Comparison of ENCODE assay signal across 8 mouse cellular contexts in the genomic region with DNA sequence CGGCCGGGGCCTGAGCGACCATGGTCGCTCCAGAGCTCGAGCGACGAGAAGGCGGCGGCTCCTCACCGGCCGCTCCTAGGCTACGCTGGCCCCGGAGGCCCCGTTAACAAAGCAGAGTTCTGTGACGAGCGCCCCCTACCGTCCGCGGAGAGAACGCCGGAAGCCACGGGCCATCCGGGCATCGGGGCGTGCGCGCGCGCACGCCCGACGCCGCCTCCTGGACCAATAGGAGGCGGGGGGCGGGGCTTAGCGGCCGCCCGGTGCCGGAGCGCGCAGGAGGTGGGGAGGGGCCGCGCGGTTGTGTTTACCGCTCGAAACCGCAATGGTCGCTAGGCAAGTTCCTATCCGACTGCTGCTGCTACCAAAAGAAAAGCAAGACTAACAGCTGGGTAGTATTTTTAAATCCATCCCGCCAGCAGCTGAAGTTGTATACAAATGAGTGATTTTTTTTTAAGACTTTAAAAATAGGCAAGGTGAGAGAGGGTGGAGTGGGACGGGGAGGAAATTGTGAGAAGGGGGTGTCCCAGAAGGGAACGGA. TPM values are rescaled to one million over a fixed set of nuclear protein-coding genes. Genes with fewer than 3 reads are reported as not detected.
A peak's percentile ranks its signal among the peaks of the same experiment; 100 is the strongest.
DNase-seq lines count a peak whose midpoint lies in the region; ATAC-seq and TF ChIP-seq lines count a peak whose summit lies in the region.

Gene Mdm2 (minus strand): TSS at position 155 of the 538 bp plus-strand sequence.

- TF ChIP-seq POLR2A in ES-Bruce4 (IDR thresholded peaks at IDR 0.05; ENCODE audit: insufficient read depth, low read length), result peak; percentile 69
- peak; percentile 72 for TF ChIP-seq POLR2A in lung, adult 2 months (IDR thresholded peaks at IDR 0.05; ENCODE audit: borderline replicate concordance, extremely low read depth, low read depth, low read length)

- no peak for TF ChIP-seq EP300 in ES-Bruce4 (IDR thresholded peaks at IDR 0.05; ENCODE audit: insufficient read depth, low read depth, low read length)

- intact Hi-C loops in heart, postnatal 25 days (cut with DNase I), result loop anchor here (2.0 kb wide), 1 partner anchor 34 kb away; no protein-coding TSS in a partner anchor

- H3K27me3 ChIP-seq in ES-Bruce4 (ENCODE audit: control insufficient read depth, insufficient read depth, low read length, poor library complexity, severe bottlenecking), result no peaks in the 10 kb centered on the region
- no peaks in the 10 kb centered on the region for H3K27me3 ChIP-seq in forebrain, embryonic 15.5 days

- peak within 1 kb of the TSS; percentile 64 for H3K4me2 ChIP-seq in forebrain, embryonic 15.5 days (replicated peaks)

- DNase-seq in cerebellum, adult 11 months, result peak; percentile 96
- peak; percentile 84 for DNase-seq in heart, postnatal 25 days (ENCODE audit: low spot score)
- peak; percentile 83 to 98 for DNase-seq in layer of hippocampus, adult 18-20 months (ENCODE audit: low spot score in 2 of 2)
- DNase-seq in lung, adult 2 months, result peak; percentile 95
- peak; percentile 89 to 90 for DNase-seq in thymus, adult 18-20 months

- peak; percentile 58 for TF ChIP-seq CTCF in ES-Bruce4 (IDR thresholded peaks at IDR 0.05; ENCODE audit: low read depth, low read length)
- TF ChIP-seq CTCF in lung, adult 2 months (IDR thresholded peaks at IDR 0.05; ENCODE audit: insufficient read depth, low read length), result peak; percentile 37; the same call in 1 of the 2 replicates

- peak; percentile 95 for ATAC-seq in forebrain, embryonic 15.5 days (replicated peaks)
- ATAC-seq in neutrophil, adult 5-6 weeks (ENCODE audit: extremely low read depth, insufficient number of reproducible peaks, low FRiP score, poor library complexity, severe bottlenecking), result peak; percentile 89

- under 1% methylated on average over 52 of the region's 52 CpGs for WGBS in forebrain, embryonic 15.5 days
- under 1% methylated on average over 51 of the region's 52 CpGs for WGBS in lung, adult 2 months

- H3K4me3 ChIP-seq in ES-Bruce4 (ENCODE audit: low read depth, low read length), result peak within 1 kb of the TSS; percentile 94
- peak within 1 kb of the TSS; percentile 99 for H3K4me3 ChIP-seq in forebrain, embryonic 15.5 days
- peak within 1 kb of the TSS; percentile 88 for H3K4me3 ChIP-seq in lung, adult 2 months (replicated peaks; ENCODE audit: extremely low read depth, low read depth, low read length)

- H3K4me1 ChIP-seq in ES-Bruce4 (ENCODE audit: control insufficient read depth, insufficient read depth, low read length), result peaks cover 2% of the 10 kb centered on the region
- peaks cover 27% of the 10 kb centered on the region for H3K4me1 ChIP-seq in forebrain, embryonic 15.5 days
- H3K4me1 ChIP-seq in lung, adult 2 months (ENCODE audit: control insufficient read depth, insufficient read depth, low read length), result peaks cover 7% of the 10 kb centered on the region

- peaks cover 32% of the 10 kb centered on the region for H3K36me3 ChIP-seq in ES-Bruce4 (ENCODE audit: control insufficient read depth, insufficient read depth, low read length, poor library complexity, severe bottlenecking)
- H3K36me3 ChIP-seq in forebrain, embryonic 15.5 days, result peaks cover 14% of the 10 kb centered on the region

- H3K27ac ChIP-seq in ES-Bruce4 (ENCODE audit: insufficient read depth, low read length), result peak within 1 kb of the TSS; percentile 100
- H3K27ac ChIP-seq in forebrain, embryonic 15.5 days (replicated peaks), result peak within 1 kb of the TSS; percentile 99

- H3K9me3 ChIP-seq in ES-Bruce4 (replicated peaks; ENCODE audit: control insufficient read depth, insufficient read depth, low read length, poor library complexity, severe bottlenecking), result no peaks in the 10 kb centered on the region
- no peaks in the 10 kb centered on the region for H3K9me3 ChIP-seq in forebrain, embryonic 15.5 days

- H3K9ac ChIP-seq in ES-Bruce4 (ENCODE audit: low read depth, poor library complexity, severe bottlenecking), result peak within 1 kb of the TSS; percentile 99
- H3K9ac ChIP-seq in forebrain, embryonic 15.5 days (replicated peaks), result peak within 1 kb of the TSS; percentile 100

RNA-seq across cellular contexts. Expression of gene Mdm2, which starts in this region (rescaled TPM):
- polyA plus RNA-seq in ES-Bruce4 (2011; ENCODE audit: insufficient read depth, insufficient read length, low read depth, missing spikeins), result 325 and 334 TPM in 2 replicates
- 63.5 and 67.8 TPM in 2 replicates for polyA plus RNA-seq in forebrain, embryonic 15.5 days (2015; fragmentation: Nextera tagmentation; extraction: Ambion mirVana)
- 10 to 100 TPM; 49.3 to 53.1 TPM for total RNA-seq in heart, postnatal 25 days (2021)
- total RNA-seq in layer of hippocampus, adult 18-20 months (2021), result 10 to 100 TPM; 54.3 to 61.9 TPM
- 39.0 and 39.7 TPM in 2 replicates for polyA plus RNA-seq in lung, adult 2 months (2012; rRNA removed)
- 159 and 173 TPM in 2 replicates for total RNA-seq in neutrophil, adult 5-6 weeks (2017)

Comparison
In these comparisons a context has a peak if more than half of its experiments do, and no peak if none do; other contexts are left out.
1. Peak in every context shown above with its lines: DNase-seq, ATAC-seq, H3K4me3 ChIP-seq and H3K27ac ChIP-seq.